Mouse (Mus musculus): ENCODE measurements around the gene Olr1. TPM values are rescaled to one million over a fixed set of nuclear protein-coding genes. Genes with fewer than 3 reads are reported as not detected.
A peak's percentile ranks its signal among the peaks of the same experiment; 100 is the strongest.

The Olr1 gene
- polyA plus RNA-seq, 1 experiment from 2014 or later: not detected

- Histone ChIP-seq H3K4me3 (ENCODE audit: low read depth, low read length) (no peak within 1 kb of the TSS), H3K36me3 (ENCODE audit: control insufficient read depth, insufficient read depth, low read length) (no peaks in the 10 kb centered on the region), H3K27me3 (replicated peaks; ENCODE audit: control insufficient read depth, insufficient read depth, low read length) (no peaks in the 10 kb centered on the region), H3K27ac (ENCODE audit: low read depth) (no peak within 1 kb of the TSS), H3K9ac (ENCODE audit: low read length) (no peak within 1 kb of the TSS), H3K4me1 (replicated peaks; ENCODE audit: control insufficient read depth, insufficient read depth, low read length) (no peaks in the 10 kb centered on the region), H3K9me3 (ENCODE audit: control insufficient read depth, low read length) (no peaks in the 10 kb centered on the region), H3K4me2 (ENCODE audit: low read length) (0 out of 2 replicates have a peak within 1 kb of the TSS, but pooled peaks have one; percentile 6)
- WGBS: 51% methylated on average over 13 of the region's 13 CpGs
- no peak for ATAC-seq (replicated peaks; ENCODE audit: low FRiP score, low TSS enrichment, low read depth)
- no peak for DNase-seq (ENCODE audit: low spot score)
Observed at GRCm38 (mm10) chr6:129451411-129452039, 55.4 kb downstream of the Olr1 start, which contains the start of gene Clec1a. TSS of gene Clec1a (minus strand) at chr6:129452000.

GRCm38 (mm10) chr6:129449743-129450142, 57.2 kb downstream of the Olr1 start:
- no peak for ATAC-seq (replicated peaks; ENCODE audit: low FRiP score, low TSS enrichment, low read depth)
- no peaks in the 10 kb centered on the region for H3K4me1 ChIP-seq (replicated peaks; ENCODE audit: control insufficient read depth, insufficient read depth, low read length)
- H3K4me2 ChIP-seq (ENCODE audit: low read length): no peak overlapping the region
- no peak overlapping the region for H3K4me3 ChIP-seq (ENCODE audit: low read depth, low read length)
- H3K9ac ChIP-seq (ENCODE audit: low read length): no peak overlapping the region
- H3K27ac ChIP-seq (ENCODE audit: low read depth): no peak overlapping the region
- no peak for DNase-seq (ENCODE audit: low spot score)
- WGBS: 76% methylated on average over 6 of the region's 6 CpGs
- no peaks in the 10 kb centered on the region for H3K27me3 ChIP-seq (replicated peaks; ENCODE audit: control insufficient read depth, insufficient read depth, low read length)
- no peaks in the 10 kb centered on the region for H3K9me3 ChIP-seq (ENCODE audit: control insufficient read depth, low read length)
- H3K36me3 ChIP-seq (ENCODE audit: control insufficient read depth, insufficient read depth, low read length): no peaks in the 10 kb centered on the region

- no peak for DNase-seq (ENCODE audit: low spot score)
- no peaks in the 10 kb centered on the region for H3K36me3 ChIP-seq (ENCODE audit: control insufficient read depth, insufficient read depth, low read length)
- H3K9ac ChIP-seq (ENCODE audit: low read length): no peak overlapping the region
- 80% methylated on average over 2 of the region's 2 CpGs for WGBS
- no peak overlapping the region for H3K4me3 ChIP-seq (ENCODE audit: low read depth, low read length)
- ATAC-seq (replicated peaks; ENCODE audit: low FRiP score, low TSS enrichment, low read depth): no peak
- no peak overlapping the region for H3K4me2 ChIP-seq (ENCODE audit: low read length)
- no peaks in the 10 kb centered on the region for H3K9me3 ChIP-seq (ENCODE audit: control insufficient read depth, low read length)
- H3K27me3 ChIP-seq (replicated peaks; ENCODE audit: control insufficient read depth, insufficient read depth, low read length): no peaks in the 10 kb centered on the region
- no peaks in the 10 kb centered on the region for H3K4me1 ChIP-seq (replicated peaks; ENCODE audit: control insufficient read depth, insufficient read depth, low read length)
- no peak overlapping the region for H3K27ac ChIP-seq (ENCODE audit: low read depth)
Observed at GRCm38 (mm10) chr6:129438033-129438432, 68.9 kb downstream of the Olr1 start.

- H3K4me2 ChIP-seq (ENCODE audit: low read length): no peak overlapping the region
- no peak overlapping the region for H3K4me3 ChIP-seq (ENCODE audit: low read depth, low read length)
- DNase-seq (ENCODE audit: low spot score): no peak
- no peak overlapping the region for H3K27ac ChIP-seq (ENCODE audit: low read depth)
- WGBS: 88% methylated on average over 3 of the region's 3 CpGs
- H3K9ac ChIP-seq (ENCODE audit: low read length): no peak overlapping the region
- H3K9me3 ChIP-seq (ENCODE audit: control insufficient read depth, low read length): no peaks in the 10 kb centered on the region
- H3K4me1 ChIP-seq (replicated peaks; ENCODE audit: control insufficient read depth, insufficient read depth, low read length): no peaks in the 10 kb centered on the region
- ATAC-seq (replicated peaks; ENCODE audit: low FRiP score, low TSS enrichment, low read depth): no peak
- no peaks in the 10 kb centered on the region for H3K27me3 ChIP-seq (replicated peaks; ENCODE audit: control insufficient read depth, insufficient read depth, low read length)
- H3K36me3 ChIP-seq (ENCODE audit: control insufficient read depth, insufficient read depth, low read length): no peaks in the 10 kb centered on the region
Observed at GRCm38 (mm10) chr6:129436025-129436424, 70.9 kb downstream of the Olr1 start.

Other genes with a start within 250 kb of the Olr1 start
- 0.51 TPM in 1 of 2 replicates, not detected in the other for gene Cd69, start 231.7 kb downstream of the Olr1 start, polyA plus RNA-seq (2014; fragmentation: Nextera tagmentation; extraction: Ambion mirVana)
- gene 4922502D21Rik, start 175.4 kb downstream of the Olr1 start, polyA plus RNA-seq (2014; fragmentation: Nextera tagmentation; extraction: Ambion mirVana): not detected in 2 replicates
- 0.90 and 1.0 TPM in 2 replicates for gene Clec12a, start 164.5 kb downstream of the Olr1 start, polyA plus RNA-seq (2014; fragmentation: Nextera tagmentation; extraction: Ambion mirVana)
- not detected in 2 replicates for gene Clec12b, start 121.3 kb downstream of the Olr1 start, polyA plus RNA-seq (2014; fragmentation: Nextera tagmentation; extraction: Ambion mirVana)
- 1.2 and 1.7 TPM in 2 replicates for gene Clec1b, start 109.9 kb downstream of the Olr1 start, polyA plus RNA-seq (2014; fragmentation: Nextera tagmentation; extraction: Ambion mirVana)
- gene Clec9a, start 98.3 kb downstream of the Olr1 start, polyA plus RNA-seq (2014; fragmentation: Nextera tagmentation; extraction: Ambion mirVana): 0.24 TPM in 2 replicates
- 3.4 and 4.5 TPM in 2 replicates for gene Clec1a, start 55.2 kb downstream of the Olr1 start, polyA plus RNA-seq (2014; fragmentation: Nextera tagmentation; extraction: Ambion mirVana)
- gene Tmem52b, start 5.4 kb upstream of the Olr1 start, polyA plus RNA-seq (2014; fragmentation: Nextera tagmentation; extraction: Ambion mirVana): 0.23 TPM in 2 replicates
- gene Gabarapl1, start 26.0 kb upstream of the Olr1 start, polyA plus RNA-seq (2014; fragmentation: Nextera tagmentation; extraction: Ambion mirVana): 15.8 and 16.5 TPM in 2 replicates
- gene Klre1, start 70.7 kb upstream of the Olr1 start, polyA plus RNA-seq (2014; fragmentation: Nextera tagmentation; extraction: Ambion mirVana): not detected in 2 replicates
- gene Klrd1, start 84.6 kb upstream of the Olr1 start, polyA plus RNA-seq (2014; fragmentation: Nextera tagmentation; extraction: Ambion mirVana): 0.69 and 0.97 TPM in 2 replicates
- gene Klrk1, start 116.7 kb upstream of the Olr1 start, polyA plus RNA-seq (2014; fragmentation: Nextera tagmentation; extraction: Ambion mirVana): 0.19 and 0.43 TPM in 2 replicates
- gene Klrc3, start 136.2 kb upstream of the Olr1 start, polyA plus RNA-seq (2014; fragmentation: Nextera tagmentation; extraction: Ambion mirVana): not detected in 2 replicates
- not detected in 2 replicates for gene Klrc2, start 153.5 kb upstream of the Olr1 start, polyA plus RNA-seq (2014; fragmentation: Nextera tagmentation; extraction: Ambion mirVana)
- gene Klrc1, start 171.8 kb upstream of the Olr1 start, polyA plus RNA-seq (2014; fragmentation: Nextera tagmentation; extraction: Ambion mirVana): not detected in 2 replicates
- not detected in 2 replicates for gene Klri1, start 210.0 kb upstream of the Olr1 start, polyA plus RNA-seq (2014; fragmentation: Nextera tagmentation; extraction: Ambion mirVana)
- gene Klri2, start 233.3 kb upstream of the Olr1 start, polyA plus RNA-seq (2014; fragmentation: Nextera tagmentation; extraction: Ambion mirVana): 0.04 TPM in 1 of 2 replicates, not detected in the other

All from intestine, embryonic 14.5 days (tissue).